Mouse (Mus musculus) bone marrow macrophage, adult 2 months (primary cell): Measurements from ENCODE around the gene Nktr.

Experiments used
- CTCF ChIP-seq: IDR thresholded peaks from 2 replicates; pipeline ENCODE4 v1.5.1; 2012; ENCODE audit warnings: low read depth, mild to moderate bottlenecking, low read length, moderate library complexity
- POLR2A ChIP-seq: IDR thresholded peaks from 2 replicates; pipeline ENCODE4 v1.6.1; 2012; ENCODE audit warnings: mild to moderate bottlenecking, low read depth, low read length, borderline replicate concordance

GRCm38 (mm10) chr9:121752774-121753173 lies 33.8 kb downstream of the Nktr start:
- no peak for TF ChIP-seq CTCF
- TF ChIP-seq POLR2A = no peak
